Mouse (Mus musculus): ENCODE measurements around the gene Ilkap. TPM values are rescaled to one million over a fixed set of nuclear protein-coding genes. Genes with fewer than 3 reads are reported as not detected.

The Ilkap gene
- 21.6 and 31.5 TPM in 2 replicates for polyA plus RNA-seq (2012; rRNA removed)

DNA sequence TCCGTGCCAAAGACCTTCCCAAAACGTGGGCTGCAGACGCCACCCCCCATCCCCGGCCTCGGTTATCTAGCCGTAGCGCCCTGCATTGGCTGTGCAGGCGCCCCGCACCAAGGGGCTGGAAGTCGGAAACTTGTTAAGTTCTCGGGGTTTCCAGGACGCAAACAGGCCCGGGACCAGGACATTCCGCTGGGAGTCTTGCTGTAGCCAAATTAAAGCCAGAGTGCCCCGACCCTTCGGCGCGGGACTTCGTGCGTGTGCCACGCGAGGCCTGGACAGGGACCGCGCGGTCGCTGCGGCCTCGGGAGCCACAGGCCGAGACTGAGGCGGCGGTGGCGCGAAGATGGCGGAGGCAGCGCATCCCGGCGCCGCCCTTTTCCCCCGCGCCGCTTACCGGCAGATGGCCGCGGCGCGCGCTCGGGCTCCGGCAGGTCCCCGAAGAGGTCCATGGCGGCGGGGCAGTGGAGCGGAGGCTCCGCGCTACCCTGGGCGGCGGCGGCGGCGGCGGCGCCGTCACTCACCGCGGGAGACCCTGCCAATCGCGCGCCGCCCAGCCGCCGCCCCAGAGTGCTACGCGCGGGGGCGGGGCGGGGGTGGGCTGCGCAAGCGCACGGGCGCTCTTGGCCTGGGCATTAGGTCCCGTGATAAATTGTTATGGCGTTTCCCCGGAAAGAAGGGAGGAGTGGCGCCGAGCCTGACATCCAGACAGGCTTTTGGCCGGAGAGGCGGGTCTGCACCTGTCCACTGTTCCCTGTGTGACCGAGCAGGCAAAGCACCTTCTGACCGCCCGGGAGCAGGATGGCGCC lies at the start of gene Ilkap:
TSS of gene Ilkap (minus strand) at position 556 of the 803 bp plus-strand sequence.

GRCm38 (mm10) chr1:91413898-91414594 lies 15.4 kb upstream of the Ilkap start, which contains the start of gene Hes6:
TSS of gene Hes6 (minus strand) at chr1:91414038.

DNA sequence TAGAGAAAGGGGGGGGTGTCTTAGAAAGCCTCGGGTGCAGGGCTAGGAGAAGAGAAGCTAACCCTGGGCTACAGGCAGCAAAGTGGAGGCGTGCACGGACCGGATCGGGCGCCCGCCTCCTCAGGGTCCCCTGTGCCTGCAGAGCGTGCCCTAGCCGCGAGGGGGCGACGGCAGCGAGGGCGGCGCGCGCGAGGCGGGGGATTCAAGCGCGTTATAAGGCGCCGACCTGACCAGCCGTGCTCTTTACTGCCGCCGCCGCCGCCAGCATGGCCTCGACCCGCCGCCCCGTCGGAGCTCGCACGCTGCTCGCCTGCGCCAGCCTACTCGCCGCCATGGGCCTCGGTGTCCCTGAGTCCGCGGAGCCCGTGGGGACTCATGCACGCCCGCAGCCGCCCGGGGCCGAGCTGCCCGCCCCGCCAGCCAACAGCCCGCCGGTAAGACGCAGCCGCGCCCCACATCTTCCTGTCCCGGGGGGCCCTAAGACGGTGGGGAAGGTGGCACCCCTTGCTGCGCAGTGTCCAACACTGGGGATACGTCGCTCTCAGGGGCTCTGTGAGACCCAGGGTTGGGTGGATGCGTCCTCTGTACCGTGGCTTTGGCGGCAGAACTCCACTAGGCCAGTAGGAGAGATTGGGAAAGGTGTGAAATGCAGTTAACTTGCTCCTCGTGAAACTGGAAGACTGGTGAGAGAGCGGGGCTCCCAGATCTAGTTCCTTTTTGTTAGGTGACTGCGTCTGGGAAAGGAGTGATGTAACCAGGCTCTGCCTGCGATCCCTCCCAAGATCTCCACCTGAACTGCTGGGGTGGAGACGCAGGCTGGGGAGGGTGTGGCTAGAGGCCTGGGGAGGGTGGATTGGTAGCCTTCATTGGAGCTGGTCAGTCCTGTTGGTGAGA lies 32.2 kb downstream of the Ilkap start, which contains the start of gene Erfe:
TSS of gene Erfe (plus strand) at position 216 of the 894 bp plus-strand sequence.

DNA sequence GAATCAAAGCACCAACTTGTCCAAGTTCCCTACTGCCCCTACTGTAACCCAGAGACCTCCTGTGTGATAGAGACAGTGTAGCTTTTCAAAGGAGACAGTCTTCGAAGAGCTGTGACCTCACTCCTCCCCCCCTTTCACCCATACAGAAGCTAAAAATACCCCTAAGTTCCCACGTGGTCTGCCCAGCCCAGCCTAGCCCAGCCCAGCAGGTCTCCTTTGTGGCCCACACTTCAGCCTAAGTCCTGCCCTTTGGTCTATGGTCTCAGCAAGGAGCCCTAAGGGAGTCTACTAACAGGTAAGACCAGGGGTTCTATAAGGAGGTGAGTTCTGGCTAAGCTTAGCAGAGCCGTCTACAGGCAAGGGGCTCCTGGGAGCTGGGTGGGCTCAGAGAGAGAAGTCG lies 47.8 kb downstream of the Ilkap start, which contains the start of gene Klhl30:
TSS of gene Klhl30 (plus strand) at position 176 of the 400 bp plus-strand sequence.

Other genes with a start within 250 kb of the Ilkap start
- gene Ramp1, start 219.0 kb downstream of the Ilkap start, polyA plus RNA-seq (2012; rRNA removed) = 10.3 and 11.8 TPM in 2 replicates
- gene Ube2f, start 148.5 kb downstream of the Ilkap start, polyA plus RNA-seq (2012; rRNA removed) = 5.4 and 6.3 TPM in 2 replicates
- gene Scly, start 100.5 kb downstream of the Ilkap start, polyA plus RNA-seq (2012; rRNA removed) = 8.8 and 9.4 TPM in 2 replicates
- gene Espnl, start 76.7 kb downstream of the Ilkap start, polyA plus RNA-seq (2012; rRNA removed) = 0.02 and 0.05 TPM in 2 replicates
- 2.6 and 3.4 TPM in 2 replicates for gene Klhl30, start 47.8 kb downstream of the Ilkap start, polyA plus RNA-seq (2012; rRNA removed)
- gene Erfe, start 32.4 kb downstream of the Ilkap start, polyA plus RNA-seq (2012; rRNA removed) = 1.5 and 2.5 TPM in 2 replicates
- 28.5 and 43.1 TPM in 2 replicates for gene Hes6, start 15.2 kb upstream of the Ilkap start, polyA plus RNA-seq (2012; rRNA removed)
- gene Per2, start 60.5 kb upstream of the Ilkap start, polyA plus RNA-seq (2012; rRNA removed) = 2.0 and 2.4 TPM in 2 replicates
- gene Traf3ip1, start 95.8 kb upstream of the Ilkap start, polyA plus RNA-seq (2012; rRNA removed) = 1.8 and 1.9 TPM in 2 replicates
- gene Asb1, start 141.7 kb upstream of the Ilkap start, polyA plus RNA-seq (2012; rRNA removed) = 1.2 and 1.6 TPM in 2 replicates

Data from stomach, adult 2 months (tissue).